Mouse (Mus musculus) cerebellum, adult 2 months (tissue): ENCODE measurements around the gene Zic2.

ENCODE experiments used
- CTCF ChIP-seq: fragments of 200-500 bp; IDR thresholded peaks from 2 replicates; pipeline ENCODE4 v1.5.1; 2011; ENCODE audit warnings: low read depth, mild to moderate bottlenecking, control low read depth, low read length, moderate library complexity, borderline replicate concordance; ENCODE audit not compliant: insufficient read depth
- POLR2A ChIP-seq: fragments of 200-500 bp; IDR thresholded peaks from 2 replicates; pipeline ENCODE4 v1.6.1; 2011; ENCODE audit warnings: low read length, control low read depth, borderline replicate concordance; ENCODE audit not compliant: insufficient read depth

- TF ChIP-seq CTCF (no peak), POLR2A (no peak)
These were observed 23.6 kb upstream of the Zic2 start for GRCm38 (mm10) chr14:122451551-122452145.
